Mouse (Mus musculus) intestine, postnatal 0 days (tissue): ENCODE results near the gene Lgalsl. TPM values are rescaled to one million over a fixed set of nuclear protein-coding genes. Genes with fewer than 3 reads are reported as not detected.

Experiments
- ATAC-seq: fragments of 200-750 bp; cut with Nextera tagmentation; 2 replicates; pipeline ENCODE4 v1.8.0; 2017; ENCODE audit warnings: mild to moderate bottlenecking, moderate TSS enrichment, moderate library complexity
- H3K27ac ChIP-seq: fragments of 300-500 bp; sonication (generic); 2 replicates; pipeline ENCODE4 v1.5.1; 2014; ENCODE audit warnings: mild to moderate bottlenecking, low read depth, low read length, moderate library complexity
- H3K27me3 ChIP-seq: fragments of 300-500 bp; sonication (generic); replicated peaks from 2 replicates; pipeline ENCODE4 v1.6.1; 2014; ENCODE audit warnings: low read length, mixed read lengths; ENCODE audit not compliant: control insufficient read depth, insufficient read depth
- H3K36me3 ChIP-seq: fragments of 300-500 bp; sonication (generic); 2 replicates; pipeline ENCODE4 v1.6.1; 2014; ENCODE audit warnings: mild to moderate bottlenecking, moderate library complexity; ENCODE audit not compliant: control insufficient read depth, insufficient read depth
- H3K4me1 ChIP-seq: fragments of 300-500 bp; sonication (generic); replicated peaks from 2 replicates; pipeline ENCODE4 v1.6.1; 2014; ENCODE audit warnings: antibody characterized with exemption, low read length, mixed read lengths; ENCODE audit not compliant: control insufficient read depth, insufficient read depth
- H3K4me2 ChIP-seq: fragments of 300-500 bp; sonication (generic); replicated peaks from 2 replicates; pipeline ENCODE4 v1.6.1; 2014; ENCODE audit warnings: low read depth, mild to moderate bottlenecking, moderate library complexity
- H3K4me3 ChIP-seq: fragments of 300-500 bp; sonication (generic); 2 replicates; pipeline ENCODE4 v1.5.1; 2014; ENCODE audit warnings: low read depth, low read length
- H3K9ac ChIP-seq: fragments of 300-500 bp; sonication (generic); 2 replicates; pipeline ENCODE4 v1.6.1; 2014; ENCODE audit warnings: mild to moderate bottlenecking, low read depth, low read length
- H3K9me3 ChIP-seq: fragments of 300-500 bp; sonication (generic); 2 replicates; pipeline ENCODE4 v1.6.1; 2016; ENCODE audit warnings: mixed run types; ENCODE audit not compliant: control insufficient read depth
- CTCF ChIP-seq: sonication (generic); IDR thresholded peaks from 2 replicates; pipeline ENCODE4 v1.5.1; 2016; ENCODE audit warnings: low read depth, mild to moderate bottlenecking, control low read depth, antibody characterized with exemption, moderate library complexity
- WGBS: fragments of 180-500 bp; shearing (Covaris S2); extraction: QIAGEN DNeasy Blood & Tissue Kit; methylation state at CpG from one replicate; pipeline ENCODE4 v1.1.7; 2014; 5-methylcytosine and 5-hydroxymethylcytosine counted together
- polyA plus RNA-seq: library from polyadenylated mRNA; unstranded; fragments of >200 nt; fragmentation: Nextera tagmentation; extraction: Ambion mirVana; gene quantifications from 2 replicates; pipeline ENCODE4 v1.2.1, GENCODE M21; 2015

The Lgalsl gene
- polyA plus RNA-seq, 1 experiment from 2014 or later: 16.5 TPM

DNA sequence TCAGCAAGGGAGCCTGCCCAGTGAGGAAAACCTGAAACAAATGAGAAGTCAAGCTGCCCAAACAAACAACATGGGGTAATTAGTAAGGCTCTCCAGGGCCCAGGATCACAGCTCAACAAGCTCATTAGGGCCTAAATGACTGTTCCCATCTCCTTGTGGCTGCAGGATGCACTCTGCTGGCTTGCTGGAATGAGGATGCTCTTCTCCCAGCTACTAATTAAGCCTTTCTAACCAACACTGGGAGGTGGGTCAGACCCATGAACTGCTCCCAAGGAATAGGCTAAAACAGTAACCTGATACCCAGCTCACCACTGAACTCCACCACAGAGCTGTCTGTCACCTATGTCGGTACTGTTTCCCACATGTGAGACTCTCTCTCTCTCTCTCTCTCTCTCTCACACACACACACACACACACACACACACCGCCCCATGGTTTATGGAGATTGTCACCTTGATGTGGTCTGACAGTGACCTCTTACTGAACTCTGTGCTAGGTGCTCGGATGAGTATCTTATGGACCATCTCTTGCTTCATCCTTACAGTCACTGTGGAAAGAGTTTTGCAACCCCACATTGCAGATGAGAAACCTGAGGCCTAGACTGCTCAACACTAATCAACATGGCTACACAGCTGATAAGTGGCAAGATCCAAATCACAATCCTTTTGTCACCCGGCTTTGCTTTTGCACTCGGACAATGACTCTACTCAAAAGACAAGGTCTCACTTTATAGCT, 18.5 kb downstream of the Lgalsl start:
- H3K27me3 ChIP-seq: no peaks in the 10 kb centered on the region
- TF ChIP-seq CTCF: no peak
- H3K36me3 ChIP-seq: no peaks in the 10 kb centered on the region
- no peak for ATAC-seq
- no peak overlapping the region for H3K9ac ChIP-seq
- H3K4me1 ChIP-seq: no peaks in the 10 kb centered on the region
- no peak overlapping the region for H3K4me3 ChIP-seq
- WGBS: 58% methylated on average over 5 of the region's 5 CpGs
- H3K9me3 ChIP-seq: no peaks in the 10 kb centered on the region
- no peak overlapping the region for H3K4me2 ChIP-seq
- no peak overlapping the region for H3K27ac ChIP-seq

DNA sequence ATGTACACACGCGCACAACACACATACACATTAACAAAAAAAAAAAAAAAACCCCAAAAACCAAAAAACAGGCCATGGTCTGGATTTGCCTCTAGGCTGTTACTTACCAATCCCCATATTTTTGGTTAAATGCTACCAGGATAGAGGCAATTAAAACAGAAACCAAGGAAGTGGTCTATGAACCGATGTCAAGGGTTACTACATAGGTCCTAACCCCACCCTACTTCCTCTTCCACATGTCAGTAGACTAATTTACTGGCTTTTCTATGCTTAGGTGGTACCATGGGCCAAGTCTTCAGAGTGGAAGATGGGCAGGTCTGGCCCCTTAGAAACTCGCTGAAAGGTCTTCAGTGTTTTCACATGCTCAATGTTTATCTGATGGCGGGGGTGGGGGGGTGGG, 24.2 kb downstream of the Lgalsl start:
- Histone ChIP-seq H3K27me3 (no peaks in the 10 kb centered on the region), H3K9me3 (no peaks in the 10 kb centered on the region), H3K4me2 (no peak overlapping the region), H3K36me3 (no peaks in the 10 kb centered on the region), H3K27ac (no peak overlapping the region), H3K9ac (no peak overlapping the region), H3K4me3 (no peak overlapping the region), H3K4me1 (peaks cover 3% of the 10 kb centered on the region; the same call in 1 of the 2 replicates)
- ATAC-seq: no peak
- no peak for TF ChIP-seq CTCF
- WGBS: 75% methylated on average over 5 of the region's 5 CpGs

- Histone ChIP-seq H3K4me1 (peaks cover 3% of the 10 kb centered on the region; the same call in 1 of the 2 replicates), H3K4me2 (peak overlapping the region; percentile 33), H3K9ac (no peak overlapping the region), H3K27me3 (no peaks in the 10 kb centered on the region), H3K4me3 (no peak overlapping the region), H3K27ac (0 out of 2 replicates have a peak overlapping the region, but pooled peaks have one; percentile 37), H3K9me3 (no peaks in the 10 kb centered on the region), H3K36me3 (no peaks in the 10 kb centered on the region)
- TF ChIP-seq CTCF: no peak
- peak; percentile 81 for ATAC-seq
- 30% methylated on average over 4 of the region's 4 CpGs for WGBS
Observed at GRCm38 (mm10) chr11:20805604-20806249, 25.1 kb downstream of the Lgalsl start.

GRCm38 (mm10) chr11:20804416-20804815, 26.4 kb downstream of the Lgalsl start:
- no peaks in the 10 kb centered on the region for H3K9me3 ChIP-seq
- no peak for ATAC-seq
- no peaks in the 10 kb centered on the region for H3K27me3 ChIP-seq
- H3K4me1 ChIP-seq: peaks cover 3% of the 10 kb centered on the region; the same call in 1 of the 2 replicates
- no peak overlapping the region for H3K27ac ChIP-seq
- H3K4me3 ChIP-seq: no peak overlapping the region
- 91% methylated on average over 4 of the region's 4 CpGs for WGBS
- no peak overlapping the region for H3K9ac ChIP-seq
- no peaks in the 10 kb centered on the region for H3K36me3 ChIP-seq
- TF ChIP-seq CTCF: no peak
- no peak overlapping the region for H3K4me2 ChIP-seq

DNA sequence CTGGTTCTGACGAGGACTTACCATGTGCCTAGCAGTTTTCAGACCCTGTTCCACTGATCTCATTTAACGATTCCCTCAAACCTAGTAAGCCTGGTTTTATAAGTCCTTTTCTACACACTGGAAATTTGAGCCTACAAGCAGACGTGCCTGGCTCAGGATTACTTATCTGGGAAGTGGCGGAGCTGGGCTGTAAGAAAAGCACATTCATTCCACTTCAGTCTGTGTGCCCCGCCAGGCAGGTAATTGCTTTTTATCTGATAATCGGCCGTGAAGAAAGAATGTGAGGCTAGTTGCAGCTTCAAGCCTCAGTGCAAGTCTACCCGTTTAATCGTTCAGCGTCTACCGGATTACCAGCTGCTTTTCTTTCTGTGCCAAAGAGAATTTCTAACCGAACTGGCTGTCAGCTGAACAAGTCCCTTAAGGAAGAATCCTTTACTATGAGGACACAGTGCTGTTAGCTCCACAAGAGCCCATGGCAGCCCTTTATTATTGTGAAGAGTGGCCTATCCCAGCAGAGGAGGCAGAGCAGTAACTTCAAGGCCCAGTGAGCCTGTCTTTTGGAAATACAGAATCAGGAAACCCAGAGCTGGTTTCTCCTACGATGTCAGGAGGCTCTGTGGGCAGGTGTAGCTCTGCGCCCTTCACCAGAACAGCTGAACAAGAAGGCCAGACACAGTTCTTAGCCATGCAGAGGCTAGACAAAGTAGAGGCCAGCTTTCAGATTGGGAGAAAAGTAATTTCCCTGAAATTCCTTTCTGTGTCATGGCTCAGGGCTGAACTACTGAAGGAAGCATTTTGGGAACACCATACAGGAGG, 30.4 kb downstream of the Lgalsl start:
- Histone ChIP-seq H3K27ac (no peak overlapping the region), H3K4me1 (no peaks in the 10 kb centered on the region), H3K9me3 (no peaks in the 10 kb centered on the region), H3K4me2 (peak overlapping the region; percentile 24), H3K9ac (no peak overlapping the region), H3K36me3 (no peaks in the 10 kb centered on the region), H3K27me3 (no peaks in the 10 kb centered on the region), H3K4me3 (no peak overlapping the region)
- TF ChIP-seq CTCF: no peak
- no peak for ATAC-seq
- WGBS: 27% methylated on average over 14 of the region's 14 CpGs

- Histone ChIP-seq H3K9me3 (no peaks in the 10 kb centered on the region), H3K9ac (no peak overlapping the region), H3K4me2 (no peak overlapping the region), H3K27ac (no peak overlapping the region), H3K4me1 (no peaks in the 10 kb centered on the region), H3K4me3 (no peak overlapping the region), H3K36me3 (no peaks in the 10 kb centered on the region), H3K27me3 (no peaks in the 10 kb centered on the region)
- WGBS: 94% methylated on average over 6 of the region's 6 CpGs
- no peak for ATAC-seq
- TF ChIP-seq CTCF: no peak
Observed at GRCm38 (mm10) chr11:20797841-20798240, 33.0 kb downstream of the Lgalsl start.
